Mouse (Mus musculus) intestine, embryonic 15.5 days (tissue): ENCODE results near the gene Cdk4. TPM values are rescaled to one million over a fixed set of nuclear protein-coding genes. Genes with fewer than 3 reads are reported as not detected.

Experiments used
- ATAC-seq: fragments of 200-750 bp; cut with Nextera tagmentation; 2 replicates; pipeline ENCODE4 v1.8.0; 2017; ENCODE audit warnings: moderate TSS enrichment, moderate library complexity
- H3K27ac ChIP-seq: fragments of 300-500 bp; sonication (generic); 2 replicates; pipeline ENCODE4 v1.5.1; 2015; ENCODE audit warnings: mild to moderate bottlenecking, inconsistent platforms
- H3K27me3 ChIP-seq: fragments of 300-500 bp; sonication (generic); replicated peaks from 2 replicates; pipeline ENCODE4 v1.6.1; 2015; ENCODE audit warnings: inconsistent platforms
- H3K36me3 ChIP-seq: fragments of 300-500 bp; sonication (generic); 2 replicates; pipeline ENCODE4 v1.6.1; 2015; ENCODE audit warnings: inconsistent platforms
- H3K4me1 ChIP-seq: fragments of 300-500 bp; sonication (generic); replicated peaks from 2 replicates; pipeline ENCODE4 v1.6.1; 2015; ENCODE audit warnings: inconsistent platforms
- H3K4me2 ChIP-seq: fragments of 300-500 bp; sonication (generic); replicated peaks from 2 replicates; pipeline ENCODE4 v1.6.1; 2015; ENCODE audit warnings: mild to moderate bottlenecking, inconsistent platforms
- H3K4me3 ChIP-seq: fragments of 300-500 bp; sonication (generic); replicated peaks from 2 replicates; pipeline ENCODE4 v1.5.1; 2015; ENCODE audit warnings: inconsistent platforms
- H3K9ac ChIP-seq: fragments of 300-500 bp; sonication (generic); 2 replicates; pipeline ENCODE4 v1.6.1; 2015; ENCODE audit warnings: inconsistent platforms
- H3K9me3 ChIP-seq: fragments of 300-500 bp; sonication (generic); 2 replicates; pipeline ENCODE4 v1.6.1; 2016; ENCODE audit warnings: inconsistent platforms
- WGBS: fragments of 180-500 bp; shearing (Covaris S2); methylation state at CpG from one replicate; pipeline ENCODE4 v1.1.7; 2015; 5-methylcytosine and 5-hydroxymethylcytosine counted together
- polyA plus RNA-seq: library from polyadenylated mRNA; unstranded; fragments of >200 nt; fragmentation: Nextera tagmentation; extraction: Ambion mirVana; gene quantifications from 2 replicates; pipeline ENCODE4 v1.2.1, GENCODE M21; 2015

Gene Cdk4
- polyA plus RNA-seq, 1 experiment from 2014 or later, result 1,579 TPM

- H3K27ac ChIP-seq, result peak overlapping the region; percentile 71
- ATAC-seq, result peak; percentile 10
- 0 out of 2 replicates have a peak, but pooled peaks cover 2% of the 10 kb centered on the region for H3K36me3 ChIP-seq
- H3K4me1 ChIP-seq, result peaks cover 11% of the 10 kb centered on the region
- no peaks in the 10 kb centered on the region for H3K9me3 ChIP-seq
- H3K4me3 ChIP-seq, result peak overlapping the region; percentile 85
- H3K4me2 ChIP-seq, result peak overlapping the region; percentile 97
- peak overlapping the region; percentile 69 for H3K9ac ChIP-seq
- WGBS, result 16% methylated on average over 5 of the region's 5 CpGs
- H3K27me3 ChIP-seq, result peaks cover 6% of the 10 kb centered on the region
Observed at GRCm38 (mm10) chr10:127042468-127043115, 20.7 kb upstream of the Cdk4 start.

GRCm38 (mm10) chr10:127043187-127043586, 20.1 kb upstream of the Cdk4 start:
- no peak for ATAC-seq
- Histone ChIP-seq H3K9me3 (no peaks in the 10 kb centered on the region), H3K27ac (no peak overlapping the region), H3K4me3 (no peak overlapping the region), H3K4me2 (0 out of 2 replicates have a peak overlapping the region, but pooled peaks have one; percentile 97), H3K9ac (no peak overlapping the region), H3K4me1 (peaks cover 11% of the 10 kb centered on the region), H3K27me3 (peaks cover 12% of the 10 kb centered on the region), H3K36me3 (0 out of 2 replicates have a peak, but pooled peaks cover 2% of the 10 kb centered on the region)
- 91% methylated on average over 6 of the region's 6 CpGs for WGBS

GRCm38 (mm10) chr10:127047954-127048353, 15.4 kb upstream of the Cdk4 start, which contains the start of gene Cyp27b1:
TSS of gene Cyp27b1 (plus strand) at chr10:127048250.
- H3K9me3 ChIP-seq, result no peaks in the 10 kb centered on the region
- 31% methylated on average over 5 of the region's 5 CpGs for WGBS
- peak within 1 kb of the TSS; percentile 26 for H3K4me3 ChIP-seq
- peaks cover 17% of the 10 kb centered on the region for H3K4me1 ChIP-seq
- H3K36me3 ChIP-seq, result 0 out of 2 replicates have a peak, but pooled peaks cover 2% of the 10 kb centered on the region
- H3K27ac ChIP-seq, result no peak within 1 kb of the TSS
- no peak for ATAC-seq
- H3K4me2 ChIP-seq, result peak within 1 kb of the TSS; percentile 66
- no peak within 1 kb of the TSS for H3K9ac ChIP-seq
- peaks cover 42% of the 10 kb centered on the region for H3K27me3 ChIP-seq

- ATAC-seq, result no peak
- Histone ChIP-seq H3K4me3 (peak overlapping the region; percentile 26), H3K4me2 (peak overlapping the region; percentile 66), H3K9me3 (no peaks in the 10 kb centered on the region), H3K36me3 (0 out of 2 replicates have a peak, but pooled peaks cover 2% of the 10 kb centered on the region), H3K27ac (no peak overlapping the region), H3K27me3 (peaks cover 42% of the 10 kb centered on the region), H3K9ac (no peak overlapping the region), H3K4me1 (peaks cover 17% of the 10 kb centered on the region)
- WGBS, result 5% methylated on average over 35 of the region's 35 CpGs
Observed at GRCm38 (mm10) chr10:127048608-127049394, 14.5 kb upstream of the Cdk4 start.

- Histone ChIP-seq H3K9me3 (no peaks in the 10 kb centered on the region), H3K4me1 (peaks cover 17% of the 10 kb centered on the region), H3K4me3 (peak overlapping the region; percentile 26), H3K36me3 (0 out of 2 replicates have a peak, but pooled peaks cover 2% of the 10 kb centered on the region), H3K4me2 (peak overlapping the region; percentile 66), H3K9ac (no peak overlapping the region), H3K27me3 (peaks cover 42% of the 10 kb centered on the region), H3K27ac (no peak overlapping the region)
- 3% methylated on average over 29 of the region's 29 CpGs for WGBS
- ATAC-seq, result peak; percentile 70
Observed at GRCm38 (mm10) chr10:127049395-127050118, 13.8 kb upstream of the Cdk4 start.

- Histone ChIP-seq H3K27me3 (peaks cover 42% of the 10 kb centered on the region), H3K36me3 (0 out of 2 replicates have a peak, but pooled peaks cover 2% of the 10 kb centered on the region), H3K9ac (no peak overlapping the region), H3K4me2 (peak overlapping the region; percentile 66), H3K4me1 (peaks cover 17% of the 10 kb centered on the region), H3K4me3 (no peak overlapping the region), H3K9me3 (no peaks in the 10 kb centered on the region), H3K27ac (no peak overlapping the region)
- WGBS, result 14% methylated on average over 10 of the region's 10 CpGs
- ATAC-seq, result peak; percentile 28
Observed at GRCm38 (mm10) chr10:127050119-127050474, 13.2 kb upstream of the Cdk4 start.

- Histone ChIP-seq H3K4me2 (no peak overlapping the region), H3K27ac (no peak overlapping the region), H3K4me1 (peaks cover 20% of the 10 kb centered on the region), H3K9me3 (no peaks in the 10 kb centered on the region), H3K27me3 (peaks cover 19% of the 10 kb centered on the region), H3K36me3 (peaks cover 4% of the 10 kb centered on the region; the same call in 1 of the 2 replicates), H3K9ac (no peak overlapping the region), H3K4me3 (no peak overlapping the region)
- no peak for ATAC-seq
- WGBS, result 57% methylated on average over 4 of the region's 4 CpGs
Observed at GRCm38 (mm10) chr10:127054646-127055045, 8.7 kb upstream of the Cdk4 start.

- Histone ChIP-seq H3K4me3 (no peak overlapping the region), H3K4me2 (no peak overlapping the region), H3K9ac (no peak overlapping the region), H3K9me3 (no peaks in the 10 kb centered on the region), H3K27me3 (peaks cover 11% of the 10 kb centered on the region), H3K36me3 (peaks cover 4% of the 10 kb centered on the region; the same call in 1 of the 2 replicates), H3K27ac (no peak overlapping the region), H3K4me1 (peaks cover 18% of the 10 kb centered on the region)
- WGBS, result 86% methylated on average over 8 of the region's 8 CpGs
- ATAC-seq, result no peak
Observed at GRCm38 (mm10) chr10:127055406-127055805, 7.9 kb upstream of the Cdk4 start.

- peaks cover 4% of the 10 kb centered on the region; the same call in 1 of the 2 replicates for H3K36me3 ChIP-seq
- no peak overlapping the region for H3K27ac ChIP-seq
- H3K9ac ChIP-seq, result no peak overlapping the region
- H3K4me1 ChIP-seq, result peaks cover 21% of the 10 kb centered on the region
- H3K4me3 ChIP-seq, result no peak overlapping the region
- WGBS, result 84% methylated on average over 20 of the region's 20 CpGs
- H3K9me3 ChIP-seq, result no peaks in the 10 kb centered on the region
- H3K27me3 ChIP-seq, result peaks cover under 1% of the 10 kb centered on the region; the same call in 1 of the 2 replicates
- H3K4me2 ChIP-seq, result no peak overlapping the region
- ATAC-seq, result no peak
Observed at GRCm38 (mm10) chr10:127056490-127056889, 6.8 kb upstream of the Cdk4 start.

- peaks cover 26% of the 10 kb centered on the region for H3K4me1 ChIP-seq
- H3K27me3 ChIP-seq, result no peaks in the 10 kb centered on the region
- no peak overlapping the region for H3K27ac ChIP-seq
- peak overlapping the region; percentile 82 for H3K4me3 ChIP-seq
- peaks cover 4% of the 10 kb centered on the region; the same call in 1 of the 2 replicates for H3K36me3 ChIP-seq
- H3K4me2 ChIP-seq, result peak overlapping the region; percentile 94
- ATAC-seq, result 0 out of 2 replicates have a peak, but pooled peaks have one; percentile 7
- WGBS, result 1% methylated on average over 9 of the region's 9 CpGs
- H3K9ac ChIP-seq, result 0 out of 2 replicates have a peak overlapping the region, but pooled peaks have one; percentile 78
- H3K9me3 ChIP-seq, result no peaks in the 10 kb centered on the region
Observed at GRCm38 (mm10) chr10:127058161-127058560, 5.2 kb upstream of the Cdk4 start.

GRCm38 (mm10) chr10:127058708-127059107, 4.6 kb upstream of the Cdk4 start:
- Histone ChIP-seq H3K9ac (peak overlapping the region; percentile 78; the same call in 1 of the 2 replicates), H3K27me3 (no peaks in the 10 kb centered on the region), H3K4me2 (peak overlapping the region; percentile 94), H3K36me3 (peaks cover 4% of the 10 kb centered on the region; the same call in 1 of the 2 replicates), H3K4me1 (peaks cover 26% of the 10 kb centered on the region), H3K4me3 (peak overlapping the region; percentile 82), H3K27ac (no peak overlapping the region), H3K9me3 (no peaks in the 10 kb centered on the region)
- 10% methylated on average over 8 of the region's 8 CpGs for WGBS
- ATAC-seq, result no peak
